Mouse (Mus musculus) macrophage (primary cell): Measurements from ENCODE around the gene Tmem218. TPM values are rescaled to one million over a fixed set of nuclear protein-coding genes. Genes with fewer than 3 reads are reported as not detected.

Experiments
- H3K27ac ChIP-seq: fragments of 350-480 bp; formaldehyde crosslinking; 2 replicates; pipeline ENCODE4 v1.9.0; 2021
- H3K36me3 ChIP-seq: fragments of 350-480 bp; formaldehyde crosslinking; 2 replicates; pipeline ENCODE4 v1.9.0; 2021; ENCODE audit errors: inconsistent target
- H3K4me3 ChIP-seq: fragments of 350-480 bp; formaldehyde crosslinking; 2 replicates; pipeline ENCODE4 v1.9.0; 2021; ENCODE audit errors: inconsistent target
- H3K79me2 ChIP-seq: fragments of 350-480 bp; formaldehyde crosslinking; 2 replicates; pipeline ENCODE4 v1.9.0; 2021; ENCODE audit errors: inconsistent target
- WGBS: methylation state at CpG from one replicate; pipeline ENCODE4 v1.1.7; 2026; ENCODE audit warnings: inconsistent platforms; ENCODE audit not compliant: missing documents; 5-methylcytosine and 5-hydroxymethylcytosine counted together
- polyA plus RNA-seq: library from polyadenylated mRNA; stranded (reverse); fragments of 250-400 nt; gene quantifications from 3 replicates; pipeline ENCODE4 v1.2.4, GENCODE M21; 2018; ENCODE audit warnings: inconsistent platforms
- total RNA-seq, 78 experiments: library from RNA; depleted of rRNA; stranded (reverse); fragments of 250-400 nt; gene quantifications; 1 replicate in 9 of 78; 2 replicates in 24 of 78; 3 replicates in 43 of 78; 4 replicates in 2 of 78; pipeline ENCODE4 v1.2.4; 2018; ENCODE audit warnings: inconsistent platforms in 56 of 78

The Tmem218 gene
- 1 to 10 TPM in 17 of 26 experiments, under 1 TPM in 5, not detected in 4; 0.25 to 5.9 (median 2.6) TPM for total RNA-seq (2018; cell fraction: chromatin; rRNA removed)
- 1 to 10 TPM; 1.6 to 4.1 (median 3.3) TPM for total RNA-seq (2018; cell fraction: cytosol; rRNA removed)
- total RNA-seq (2018; cell fraction: nucleus; rRNA removed) = 1 to 10 TPM in 21 of 26 experiments, under 1 TPM in 4, not detected in 1; 0.35 to 7.6 (median 2.4) TPM
- 2.8 to 3.0 TPM (median 2.8 TPM) in 3 replicates for polyA plus RNA-seq

GRCm38 (mm10) chr9:37207929-37208411 is at the start of gene Tmem218:
Gene Tmem218 (plus strand): TSS chr9:37208223.
- H3K27ac ChIP-seq = peak within 1 kb of the TSS; percentile 46
- peak within 1 kb of the TSS; percentile 59 for H3K4me3 ChIP-seq
- no peaks in the 10 kb centered on the region for H3K36me3 ChIP-seq
- WGBS = under 1% methylated on average over 21 of the region's 21 CpGs
- H3K79me2 ChIP-seq = no peaks in the 10 kb centered on the region

GRCm38 (mm10) chr9:37160686-37161085 is 47.3 kb upstream of the Tmem218 start:
- Histone ChIP-seq H3K79me2 (no peaks in the 10 kb centered on the region), H3K4me3 (no peak overlapping the region), H3K36me3 (no peaks in the 10 kb centered on the region), H3K27ac (no peak overlapping the region)
- WGBS = 77% methylated on average over 2 of the region's 2 CpGs

GRCm38 (mm10) chr9:37166899-37167298 is 41.1 kb upstream of the Tmem218 start:
- WGBS = 89% methylated on average over 2 of the region's 2 CpGs
- Histone ChIP-seq H3K36me3 (no peaks in the 10 kb centered on the region), H3K79me2 (no peaks in the 10 kb centered on the region), H3K27ac (no peak overlapping the region), H3K4me3 (no peak overlapping the region)

- WGBS = 46% methylated on average over 5 of the region's 5 CpGs
- H3K36me3 ChIP-seq = no peaks in the 10 kb centered on the region
- H3K79me2 ChIP-seq = no peaks in the 10 kb centered on the region
- no peak overlapping the region for H3K4me3 ChIP-seq
- H3K27ac ChIP-seq = no peak overlapping the region
Measured at GRCm38 (mm10) chr9:37173376-37173775, 34.6 kb upstream of the Tmem218 start.

GRCm38 (mm10) chr9:37176002-37176401 is 32.0 kb upstream of the Tmem218 start:
- WGBS = 65% methylated on average over 3 of the region's 3 CpGs
- Histone ChIP-seq H3K79me2 (no peaks in the 10 kb centered on the region), H3K4me3 (no peak overlapping the region), H3K36me3 (no peaks in the 10 kb centered on the region), H3K27ac (no peak overlapping the region)

- WGBS = 4% methylated on average over 5 of the region's 5 CpGs
- Histone ChIP-seq H3K4me3 (no peak overlapping the region), H3K79me2 (no peaks in the 10 kb centered on the region)
Measured at GRCm38 (mm10) chr9:37177107-37177506, 30.9 kb upstream of the Tmem218 start.

GRCm38 (mm10) chr9:37177551-37177950 is 30.5 kb upstream of the Tmem218 start:
- no peak overlapping the region for H3K4me3 ChIP-seq
- H3K27ac ChIP-seq = no peak overlapping the region
- no peaks in the 10 kb centered on the region for H3K79me2 ChIP-seq
- 90% methylated on average over 8 of the region's 8 CpGs for WGBS
- H3K36me3 ChIP-seq = no peaks in the 10 kb centered on the region

More at GRCm38 (mm10) chr9:37177107-37177506, 30.9 kb upstream of the Tmem218 start:
- H3K36me3 ChIP-seq = no peaks in the 10 kb centered on the region
- no peak overlapping the region for H3K27ac ChIP-seq

GRCm38 (mm10) chr9:37178911-37179310 is 29.1 kb upstream of the Tmem218 start:
- Histone ChIP-seq H3K27ac (no peak overlapping the region), H3K4me3 (no peak overlapping the region), H3K79me2 (no peaks in the 10 kb centered on the region), H3K36me3 (no peaks in the 10 kb centered on the region)
- 57% methylated on average over 4 of the region's 4 CpGs for WGBS

- Histone ChIP-seq H3K36me3 (no peaks in the 10 kb centered on the region), H3K79me2 (no peaks in the 10 kb centered on the region), H3K27ac (no peak overlapping the region), H3K4me3 (no peak overlapping the region)
- 88% methylated on average over 4 of the region's 4 CpGs for WGBS
Measured at GRCm38 (mm10) chr9:37179596-37179995, 28.4 kb upstream of the Tmem218 start.

GRCm38 (mm10) chr9:37181596-37181995 is 26.4 kb upstream of the Tmem218 start:
- Histone ChIP-seq H3K79me2 (no peaks in the 10 kb centered on the region), H3K27ac (no peak overlapping the region), H3K4me3 (no peak overlapping the region), H3K36me3 (no peaks in the 10 kb centered on the region)
- WGBS = 90% methylated on average over 4 of the region's 5 CpGs

- Histone ChIP-seq H3K27ac (no peak overlapping the region), H3K79me2 (no peaks in the 10 kb centered on the region), H3K36me3 (no peaks in the 10 kb centered on the region), H3K4me3 (no peak overlapping the region)
- 83% methylated on average over 2 of the region's 2 CpGs for WGBS
Measured at GRCm38 (mm10) chr9:37183176-37183575, 24.8 kb upstream of the Tmem218 start.

- no peaks in the 10 kb centered on the region for H3K36me3 ChIP-seq
- no peaks in the 10 kb centered on the region for H3K79me2 ChIP-seq
- H3K4me3 ChIP-seq = no peak overlapping the region
- no peak overlapping the region for H3K27ac ChIP-seq
- WGBS = 89% methylated on average over 5 of the region's 5 CpGs
Measured at GRCm38 (mm10) chr9:37187407-37187806, 20.6 kb upstream of the Tmem218 start.

GRCm38 (mm10) chr9:37188024-37188423 is 20.0 kb upstream of the Tmem218 start:
- Histone ChIP-seq H3K36me3 (no peaks in the 10 kb centered on the region), H3K79me2 (no peaks in the 10 kb centered on the region), H3K4me3 (no peak overlapping the region), H3K27ac (no peak overlapping the region)
- whole genome bisulfite sequencing = 89% methylated on average over 3 of the region's 3 CpGs

- Histone ChIP-seq H3K4me3 (no peak overlapping the region), H3K79me2 (no peaks in the 10 kb centered on the region), H3K27ac (no peak overlapping the region), H3K36me3 (no peaks in the 10 kb centered on the region)
- WGBS = 82% methylated on average over 4 of the region's 4 CpGs
Measured at GRCm38 (mm10) chr9:37197067-37197466, 11.0 kb upstream of the Tmem218 start.

- WGBS = 90% methylated on average over 5 of the region's 5 CpGs
- H3K36me3 ChIP-seq = no peaks in the 10 kb centered on the region
- no peaks in the 10 kb centered on the region for H3K79me2 ChIP-seq
- no peak overlapping the region for H3K27ac ChIP-seq
- no peak overlapping the region for H3K4me3 ChIP-seq
Measured at GRCm38 (mm10) chr9:37200414-37200813, 7.6 kb upstream of the Tmem218 start.

- H3K36me3 ChIP-seq = no peaks in the 10 kb centered on the region
- WGBS = 88% methylated on average over 5 of the region's 5 CpGs
Measured at GRCm38 (mm10) chr9:37203884-37204283, 4.1 kb upstream of the Tmem218 start.

More at GRCm38 (mm10) chr9:37203884-37204283, 4.1 kb upstream of the Tmem218 start:
- Histone ChIP-seq H3K4me3 (no peak overlapping the region), H3K27ac (no peak overlapping the region), H3K79me2 (no peaks in the 10 kb centered on the region)
